Mouse (Mus musculus): ENCODE measurements around the gene Ptafr. TPM values are rescaled to one million over a fixed set of nuclear protein-coding genes. Genes with fewer than 3 reads are reported as not detected.

Gene Ptafr
- polyA plus RNA-seq, 1 experiment: 10.6 TPM

GRCm38 (mm10) chr4:132620134-132620533, 56.3 kb downstream of the Ptafr start:
- WGBS: 94% methylated on average over 4 of the region's 4 CpGs
- no peak for TF ChIP-seq CTCF (IDR thresholded peaks at IDR 0.05; ENCODE audit: extremely low read depth, insufficient read depth, insufficient read length, insufficient replicate concordance)
- no peak for TF ChIP-seq POLR2A (IDR thresholded peaks at IDR 0.05; ENCODE audit: low read depth, low read length)
- Histone ChIP-seq H3K4me3 (ENCODE audit: extremely low read depth, insufficient read depth, insufficient read length) (no peak overlapping the region), H3K27ac (ENCODE audit: insufficient read depth, low read length) (no peak overlapping the region), H3K27me3 (ENCODE audit: control insufficient read depth, insufficient read depth, low read length) (no peaks in the 10 kb centered on the region), H3K36me3 (ENCODE audit: control insufficient read depth, insufficient read depth, low read length) (no peaks in the 10 kb centered on the region), H3K4me1 (ENCODE audit: control insufficient read depth, insufficient read depth, insufficient read length) (peaks cover 7% of the 10 kb centered on the region)
- DNase-seq (ENCODE audit: low read depth in 1 of 2, low spot score in 2 of 2): no peak

GRCm38 (mm10) chr4:132621287-132622068, 57.6 kb downstream of the Ptafr start:
- TF ChIP-seq POLR2A (IDR thresholded peaks at IDR 0.05; ENCODE audit: low read depth, low read length): no peak
- no peak for TF ChIP-seq CTCF (IDR thresholded peaks at IDR 0.05; ENCODE audit: extremely low read depth, insufficient read depth, insufficient read length, insufficient replicate concordance)
- H3K36me3 ChIP-seq (ENCODE audit: control insufficient read depth, insufficient read depth, low read length): no peaks in the 10 kb centered on the region
- no peak overlapping the region for H3K4me3 ChIP-seq (ENCODE audit: extremely low read depth, insufficient read depth, insufficient read length)
- H3K4me1 ChIP-seq (ENCODE audit: control insufficient read depth, insufficient read depth, insufficient read length): peaks cover 7% of the 10 kb centered on the region
- H3K27me3 ChIP-seq (ENCODE audit: control insufficient read depth, insufficient read depth, low read length): no peaks in the 10 kb centered on the region
- no peak for DNase-seq (ENCODE audit: low read depth in 1 of 2, low spot score in 2 of 2)
- WGBS: 48% methylated on average over 7 of the region's 7 CpGs
- peak overlapping the region; percentile 24; the same call in 1 of the 2 replicates for H3K27ac ChIP-seq (ENCODE audit: insufficient read depth, low read length)

- 45% methylated on average over 5 of the region's 5 CpGs for WGBS
- Histone ChIP-seq H3K36me3 (ENCODE audit: control insufficient read depth, insufficient read depth, low read length) (no peaks in the 10 kb centered on the region), H3K4me3 (ENCODE audit: extremely low read depth, insufficient read depth, insufficient read length) (no peak overlapping the region), H3K4me1 (ENCODE audit: control insufficient read depth, insufficient read depth, insufficient read length) (peaks cover 5% of the 10 kb centered on the region; the same call in 1 of the 2 replicates), H3K27me3 (ENCODE audit: control insufficient read depth, insufficient read depth, low read length) (no peaks in the 10 kb centered on the region), H3K27ac (ENCODE audit: insufficient read depth, low read length) (no peak overlapping the region; the same call in 1 of the 2 replicates)
- TF ChIP-seq POLR2A (IDR thresholded peaks at IDR 0.05; ENCODE audit: low read depth, low read length) (no peak), CTCF (IDR thresholded peaks at IDR 0.05; ENCODE audit: extremely low read depth, insufficient read depth, insufficient read length, insufficient replicate concordance) (no peak)
- no peak for DNase-seq (ENCODE audit: low read depth in 1 of 2, low spot score in 2 of 2)
Measured at GRCm38 (mm10) chr4:132624034-132624657, 60.3 kb downstream of the Ptafr start.

GRCm38 (mm10) chr4:132628830-132629229, 65.0 kb downstream of the Ptafr start:
- Histone ChIP-seq H3K27me3 (ENCODE audit: control insufficient read depth, insufficient read depth, low read length) (no peaks in the 10 kb centered on the region), H3K36me3 (ENCODE audit: control insufficient read depth, insufficient read depth, low read length) (no peaks in the 10 kb centered on the region), H3K27ac (ENCODE audit: insufficient read depth, low read length) (no peak overlapping the region), H3K4me1 (ENCODE audit: control insufficient read depth, insufficient read depth, insufficient read length) (no peaks in the 10 kb centered on the region), H3K4me3 (ENCODE audit: extremely low read depth, insufficient read depth, insufficient read length) (no peak overlapping the region)
- WGBS: 21% methylated on average over 2 of the region's 2 CpGs
- TF ChIP-seq CTCF (IDR thresholded peaks at IDR 0.05; ENCODE audit: extremely low read depth, insufficient read depth, insufficient read length, insufficient replicate concordance) (peak; percentile 59; the same call in 1 of the 2 replicates), POLR2A (IDR thresholded peaks at IDR 0.05; ENCODE audit: low read depth, low read length) (no peak)
- peak; percentile 26 to 38 for DNase-seq (ENCODE audit: low read depth in 1 of 2, low spot score in 2 of 2)

Other genes starting within 250 kb of the Ptafr start
- 16.0 and 19.6 TPM in 2 replicates for gene Trnau1ap, start 234.5 kb upstream of the Ptafr start, polyA plus RNA-seq (2012; rRNA removed)
- gene Rcc1, start 210.5 kb upstream of the Ptafr start, polyA plus RNA-seq (2012; rRNA removed): 10.5 and 11.5 TPM in 2 replicates
- 5.5 and 5.7 TPM in 2 replicates for gene Phactr4, start 141.6 kb upstream of the Ptafr start, polyA plus RNA-seq (2012; rRNA removed)
- 3.0 and 3.7 TPM in 2 replicates for gene Med18, start 100.1 kb upstream of the Ptafr start, polyA plus RNA-seq (2012; rRNA removed)
- gene Sesn2, start 53.6 kb upstream of the Ptafr start, polyA plus RNA-seq (2012; rRNA removed): 9.3 and 9.4 TPM in 2 replicates
- 69.5 and 73.4 TPM in 2 replicates for gene Atpif1, start 30.4 kb upstream of the Ptafr start, polyA plus RNA-seq (2012; rRNA removed)
- 17.8 and 18.2 TPM in 2 replicates for gene Dnajc8, start 28.5 kb upstream of the Ptafr start, polyA plus RNA-seq (2012; rRNA removed)
- 21.3 and 22.0 TPM in 2 replicates for gene Eya3, start 74.9 kb downstream of the Ptafr start, polyA plus RNA-seq (2012; rRNA removed)
- 3.4 and 7.8 TPM in 2 replicates for gene Xkr8, start 168.5 kb downstream of the Ptafr start, polyA plus RNA-seq (2012; rRNA removed)
- gene Smpdl3b, start 193.2 kb downstream of the Ptafr start, polyA plus RNA-seq (2012; rRNA removed): 1.5 and 4.2 TPM in 2 replicates
- 15.4 and 19.9 TPM in 2 replicates for gene Rpa2, start 204.3 kb downstream of the Ptafr start, polyA plus RNA-seq (2012; rRNA removed)
- 55.0 and 68.8 TPM in 2 replicates for gene Themis2, start 232.3 kb downstream of the Ptafr start, polyA plus RNA-seq (2012; rRNA removed)